Mouse (Mus musculus) adrenal gland, adult 18-20 months (tissue): ENCODE data around the gene Insc. TPM values are rescaled to one million over a fixed set of nuclear protein-coding genes. Genes with fewer than 3 reads are reported as not detected.

Experiments
- DNase-seq, 2 experiments: peaks; one replicate each; pipeline ENCODE4 v3.0.0; 2021 to 2022; ENCODE audit warnings: low spot score in 2 of 2
- total RNA-seq, 2 experiments: library from RNA; stranded (reverse); gene quantifications; 1 replicate in 1 of 2; 2 replicates in 1 of 2; pipeline ENCODE4 v1.2.3; 2021

Gene Insc
- total RNA-seq, 2 experiments from 2014 or later: 0.42 to 0.50 TPM

GRCm38 (mm10) chr7:114896966-114897697, 153.6 kb downstream of the Insc start:
- DNase-seq: no peak

Other genes with a start within 250 kb of the Insc start
- 1 to 10 TPM in 1 of 2 experiments, under 1 TPM in 1; 0.80 to 1.3 TPM for gene Cyp2r1, start 180.7 kb upstream of the Insc start, total RNA-seq
- gene Calca, start 107.3 kb upstream of the Insc start, total RNA-seq: under 1 TPM in 1 of 2 experiments, not detected in 1; 0.32 TPM
- not detected for gene Calcb, start 25.1 kb upstream of the Insc start, total RNA-seq